Mouse (Mus musculus) embryonic facial prominence, embryonic 15.5 days (tissue): Measurements from ENCODE around the gene Plcg1. TPM values are rescaled to one million over a fixed set of nuclear protein-coding genes. Genes with fewer than 3 reads are reported as not detected.

Source experiments
- ATAC-seq: fragments of 200-750 bp; cut with Nextera tagmentation; 2 replicates; pipeline ENCODE4 v1.8.0; 2017; ENCODE audit warnings: low read depth, moderate TSS enrichment; ENCODE audit not compliant: insufficient number of reproducible peaks, low FRiP score, low TSS enrichment
- H3K27ac ChIP-seq: fragments of 300-500 bp; sonication (generic); replicated peaks from 2 replicates; pipeline ENCODE4 v1.5.1; 2015; ENCODE audit warnings: mild to moderate bottlenecking, inconsistent platforms
- H3K27me3 ChIP-seq: fragments of 300-500 bp; sonication (generic); 2 replicates; pipeline ENCODE4 v1.6.1; 2015; ENCODE audit warnings: inconsistent platforms
- H3K36me3 ChIP-seq: fragments of 300-500 bp; sonication (generic); 2 replicates; pipeline ENCODE4 v1.6.1; 2015; ENCODE audit warnings: mild to moderate bottlenecking, inconsistent platforms
- H3K4me1 ChIP-seq: fragments of 300-500 bp; sonication (generic); 2 replicates; pipeline ENCODE4 v1.6.1; 2015; ENCODE audit warnings: inconsistent platforms
- H3K4me2 ChIP-seq: fragments of 300-500 bp; sonication (generic); replicated peaks from 2 replicates; pipeline ENCODE4 v1.6.1; 2015; ENCODE audit warnings: mild to moderate bottlenecking, inconsistent platforms
- H3K4me3 ChIP-seq: fragments of 300-500 bp; sonication (generic); replicated peaks from 2 replicates; pipeline ENCODE4 v1.5.1; 2015; ENCODE audit warnings: mild to moderate bottlenecking, inconsistent platforms
- H3K9ac ChIP-seq: fragments of 300-500 bp; sonication (generic); 2 replicates; pipeline ENCODE4 v1.6.1; 2015; ENCODE audit warnings: inconsistent platforms
- H3K9me3 ChIP-seq: fragments of 300-500 bp; sonication (generic); replicated peaks from 2 replicates; pipeline ENCODE4 v1.6.1; 2016; ENCODE audit warnings: inconsistent platforms
- WGBS: fragments of 180-500 bp; shearing (Covaris S2); methylation state at CpG from one replicate; pipeline ENCODE4 v1.1.7; 2015; 5-methylcytosine and 5-hydroxymethylcytosine counted together
- polyA plus RNA-seq: library from polyadenylated mRNA; unstranded; fragments of >200 nt; fragmentation: Nextera tagmentation; extraction: Ambion mirVana; gene quantifications from 2 replicates; pipeline ENCODE4 v1.2.1, GENCODE M21; 2015

Plcg1 gene
- polyA plus RNA-seq, 1 experiment from 2014 or later = 49.2 TPM

DNA sequence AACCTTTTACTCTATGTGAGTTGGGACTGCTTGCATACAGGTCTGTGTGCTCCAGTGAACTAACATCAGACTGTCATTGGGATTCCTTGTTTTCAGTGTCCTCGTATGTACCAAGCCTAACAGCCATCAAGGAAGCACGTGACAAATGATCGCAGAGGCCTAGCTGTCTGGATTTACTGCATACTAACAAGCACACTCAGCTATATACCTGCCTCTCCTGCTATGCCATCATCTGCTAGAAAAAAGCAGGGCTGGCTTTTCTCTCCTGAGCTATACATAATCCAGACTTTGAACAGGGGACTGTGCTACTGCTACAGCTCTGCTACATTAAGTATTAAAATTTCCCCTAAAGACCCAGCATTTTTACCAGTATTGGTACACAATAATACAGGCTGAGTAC is 71.2 kb downstream of the Plcg1 start:
- no peaks in the 10 kb centered on the region for H3K36me3 ChIP-seq
- no peak for ATAC-seq
- H3K27me3 ChIP-seq = no peaks in the 10 kb centered on the region
- H3K27ac ChIP-seq = no peak overlapping the region
- no peaks in the 10 kb centered on the region for H3K4me1 ChIP-seq
- 85% methylated on average over 3 of the region's 3 CpGs for WGBS
- H3K4me3 ChIP-seq = no peak overlapping the region
- no peaks in the 10 kb centered on the region for H3K9me3 ChIP-seq
- no peak overlapping the region for H3K9ac ChIP-seq
- no peak overlapping the region for H3K4me2 ChIP-seq

DNA sequence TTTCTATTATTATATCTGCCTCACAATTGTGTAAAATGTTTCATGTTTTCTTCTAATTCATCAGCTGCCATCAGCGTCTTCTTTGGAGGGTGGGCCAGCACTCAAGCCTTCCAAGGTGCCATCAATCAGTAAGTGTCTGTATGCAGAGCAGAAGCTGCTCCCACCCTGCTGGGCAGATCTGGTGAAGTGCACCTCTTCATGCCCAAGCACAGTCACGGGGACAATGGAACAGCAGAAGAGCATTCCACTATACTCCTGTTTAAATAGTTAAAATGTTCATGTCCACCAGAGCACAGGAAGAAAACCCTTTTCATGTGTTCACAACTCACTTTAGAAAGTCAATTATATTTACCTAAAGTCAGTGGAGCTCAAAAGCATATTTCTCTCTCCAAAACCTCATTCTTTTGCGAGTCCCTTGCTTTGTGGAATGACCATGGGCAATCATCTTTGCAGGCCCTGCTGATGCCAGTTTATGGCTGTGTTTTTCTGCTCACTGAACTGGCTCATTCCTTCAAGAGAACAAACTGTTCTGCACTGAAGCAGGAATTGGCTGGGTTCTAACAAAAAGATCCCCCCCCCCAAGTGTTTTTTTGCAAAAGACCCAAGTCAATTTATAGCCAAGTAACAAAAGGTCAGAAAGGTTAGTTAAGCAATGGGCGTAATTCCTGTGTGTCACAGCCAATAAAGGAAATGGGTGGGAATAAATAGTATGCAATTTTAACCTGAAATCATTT is 73.9 kb downstream of the Plcg1 start:
- H3K9me3 ChIP-seq = no peaks in the 10 kb centered on the region
- H3K4me3 ChIP-seq = no peak overlapping the region
- H3K36me3 ChIP-seq = no peaks in the 10 kb centered on the region
- no peak overlapping the region for H3K9ac ChIP-seq
- no peak for ATAC-seq
- no peaks in the 10 kb centered on the region for H3K27me3 ChIP-seq
- no peak overlapping the region for H3K4me2 ChIP-seq
- WGBS = 73% methylated on average over 4 of the region's 4 CpGs
- H3K4me1 ChIP-seq = no peaks in the 10 kb centered on the region
- H3K27ac ChIP-seq = no peak overlapping the region

DNA sequence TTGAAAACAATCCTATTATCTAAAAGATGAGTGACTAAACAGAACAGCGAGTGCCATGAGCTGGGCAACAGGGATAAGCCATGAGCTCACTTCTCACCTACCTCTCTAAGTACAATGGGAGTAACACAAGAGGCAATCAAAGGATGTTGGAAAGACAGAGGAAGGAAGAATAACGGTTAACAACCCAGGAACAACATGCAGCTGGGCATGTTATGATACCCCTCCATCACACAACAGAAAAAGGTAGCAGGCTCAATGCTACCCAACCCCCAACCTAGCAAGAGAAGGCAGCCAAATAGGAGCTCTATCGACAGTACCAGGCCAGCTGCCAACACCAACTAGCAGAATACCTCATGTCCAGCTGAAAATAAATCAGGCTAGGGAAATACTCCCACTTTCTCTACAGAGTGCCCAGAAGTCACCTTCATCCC is 75.0 kb downstream of the Plcg1 start:
- no peaks in the 10 kb centered on the region for H3K27me3 ChIP-seq
- ATAC-seq = no peak
- no peak overlapping the region for H3K27ac ChIP-seq
- WGBS = 62% methylated on average over 3 of the region's 3 CpGs
- no peak overlapping the region for H3K4me3 ChIP-seq
- no peak overlapping the region for H3K4me2 ChIP-seq
- no peaks in the 10 kb centered on the region for H3K36me3 ChIP-seq
- H3K9me3 ChIP-seq = no peaks in the 10 kb centered on the region
- H3K4me1 ChIP-seq = no peaks in the 10 kb centered on the region
- no peak overlapping the region for H3K9ac ChIP-seq

DNA sequence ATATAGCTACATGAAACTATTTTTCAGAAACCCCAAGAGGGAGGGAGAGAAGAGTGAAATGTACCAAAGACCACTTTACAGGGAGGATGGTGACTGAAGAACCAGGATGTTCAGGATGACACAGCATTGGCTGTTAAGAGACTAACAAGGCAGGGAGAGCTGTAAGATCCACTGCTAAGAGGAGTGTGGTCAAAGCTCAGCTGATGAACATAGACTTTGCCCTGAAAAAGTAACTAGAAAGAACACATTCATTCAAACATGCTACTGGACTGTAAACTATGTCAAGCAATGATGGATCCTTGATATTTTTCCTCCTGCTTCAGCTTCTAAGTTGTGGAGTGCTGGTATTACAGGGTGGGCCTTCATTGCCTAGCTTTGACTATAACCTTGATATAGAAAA is 79.3 kb downstream of the Plcg1 start:
- H3K4me1 ChIP-seq = no peaks in the 10 kb centered on the region
- H3K4me2 ChIP-seq = no peak overlapping the region
- no peaks in the 10 kb centered on the region for H3K36me3 ChIP-seq
- H3K9me3 ChIP-seq = no peaks in the 10 kb centered on the region
- no peak for ATAC-seq
- no peak overlapping the region for H3K4me3 ChIP-seq
- H3K27me3 ChIP-seq = no peaks in the 10 kb centered on the region
- no peak overlapping the region for H3K27ac ChIP-seq
- H3K9ac ChIP-seq = no peak overlapping the region

DNA sequence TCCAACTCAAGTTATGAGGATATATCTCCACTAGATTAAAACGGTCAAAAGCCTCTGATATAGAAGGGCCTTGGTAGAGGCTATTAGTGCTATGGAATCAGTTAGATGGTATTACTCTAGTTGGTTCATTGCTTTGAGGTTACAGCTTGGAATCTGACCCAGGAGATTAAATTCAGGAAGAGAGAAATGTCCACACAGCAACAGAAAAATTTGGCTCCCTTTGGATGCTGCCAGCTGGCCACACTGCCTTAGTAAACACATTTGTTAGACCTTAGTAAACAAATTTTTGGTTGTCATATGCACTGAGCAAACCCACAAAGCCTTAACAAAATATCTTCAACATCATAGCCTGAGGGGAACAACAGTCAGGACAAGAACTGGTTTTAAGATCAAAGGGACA is 79.7 kb downstream of the Plcg1 start:
- WGBS = 76% methylated on average over 1 of the region's 1 CpGs
- Histone ChIP-seq H3K27me3 (no peaks in the 10 kb centered on the region), H3K36me3 (no peaks in the 10 kb centered on the region), H3K9ac (no peak overlapping the region), H3K4me3 (no peak overlapping the region), H3K4me1 (no peaks in the 10 kb centered on the region), H3K9me3 (no peaks in the 10 kb centered on the region), H3K4me2 (no peak overlapping the region), H3K27ac (no peak overlapping the region)
- ATAC-seq = no peak

Other genes with a start within 250 kb of the Plcg1 start
- 69.8 and 71.7 TPM in 2 replicates for gene Top1, start 85.4 kb upstream of the Plcg1 start, polyA plus RNA-seq
- 13.2 and 14.3 TPM in 2 replicates for gene Zhx3, start 141.7 kb downstream of the Plcg1 start, polyA plus RNA-seq
- gene Lpin3, start 149.4 kb downstream of the Plcg1 start, polyA plus RNA-seq = 4.7 and 5.1 TPM in 2 replicates
- 51.3 and 51.9 TPM in 2 replicates for gene Emilin3, start 181.0 kb downstream of the Plcg1 start, polyA plus RNA-seq